Mouse (Mus musculus) stomach, embryonic 16.5 days (tissue): Measurements from ENCODE around the gene Atl2. TPM values are rescaled to one million over a fixed set of nuclear protein-coding genes. Genes with fewer than 3 reads are reported as not detected.

Experiments
- ATAC-seq: fragments of 200-750 bp; cut with Nextera tagmentation; 2 replicates; pipeline ENCODE4 v1.8.0; 2017; ENCODE audit warnings: moderate number of reproducible peaks, moderate TSS enrichment; ENCODE audit not compliant: insufficient read depth, low FRiP score
- H3K27ac ChIP-seq: fragments of 300-500 bp; sonication (generic); 2 replicates; pipeline ENCODE4 v1.5.1; 2014; ENCODE audit warnings: low read length
- H3K27me3 ChIP-seq: fragments of 300-500 bp; sonication (generic); 2 replicates; pipeline ENCODE4 v1.6.1; 2014; ENCODE audit warnings: low read length, control low read depth, mixed read lengths; ENCODE audit not compliant: control insufficient read depth, insufficient read depth
- H3K36me3 ChIP-seq: fragments of 300-500 bp; sonication (generic); 2 replicates; pipeline ENCODE4 v1.6.1; 2014; ENCODE audit warnings: low read length; ENCODE audit not compliant: control insufficient read depth, insufficient read depth
- H3K4me1 ChIP-seq: fragments of 300-500 bp; sonication (generic); 2 replicates; pipeline ENCODE4 v1.6.1; 2014; ENCODE audit warnings: low read length, control low read depth, mixed read lengths; ENCODE audit not compliant: control insufficient read depth, insufficient read depth
- H3K4me2 ChIP-seq: fragments of 300-500 bp; sonication (generic); 2 replicates; pipeline ENCODE4 v1.6.1; 2014; ENCODE audit warnings: low read depth, low read length, mixed read lengths
- H3K4me3 ChIP-seq: fragments of 300-500 bp; sonication (generic); replicated peaks from 2 replicates; pipeline ENCODE4 v1.5.1; 2014; ENCODE audit warnings: mild to moderate bottlenecking, low read length
- H3K9ac ChIP-seq: fragments of 300-500 bp; sonication (generic); 2 replicates; pipeline ENCODE4 v1.6.1; 2014; ENCODE audit warnings: low read length
- H3K9me3 ChIP-seq: fragments of 300-500 bp; sonication (generic); replicated peaks from 2 replicates; pipeline ENCODE4 v1.6.1; 2016; ENCODE audit warnings: low read length, control low read depth; ENCODE audit not compliant: control insufficient read depth
- WGBS: fragments of 180-500 bp; shearing (Covaris S2); extraction: QIAGEN DNeasy Blood & Tissue Kit; methylation state at CpG from one replicate; pipeline ENCODE4 v1.1.7; 2014; 5-methylcytosine and 5-hydroxymethylcytosine counted together
- polyA plus RNA-seq: library from polyadenylated mRNA; unstranded; fragments of >200 nt; fragmentation: Nextera tagmentation; extraction: Ambion mirVana; gene quantifications from 2 replicates; pipeline ENCODE4 v1.2.1, GENCODE M21; 2015

Atl2 gene
- polyA plus RNA-seq, 1 experiment from 2014 or later: 46.5 TPM

DNA sequence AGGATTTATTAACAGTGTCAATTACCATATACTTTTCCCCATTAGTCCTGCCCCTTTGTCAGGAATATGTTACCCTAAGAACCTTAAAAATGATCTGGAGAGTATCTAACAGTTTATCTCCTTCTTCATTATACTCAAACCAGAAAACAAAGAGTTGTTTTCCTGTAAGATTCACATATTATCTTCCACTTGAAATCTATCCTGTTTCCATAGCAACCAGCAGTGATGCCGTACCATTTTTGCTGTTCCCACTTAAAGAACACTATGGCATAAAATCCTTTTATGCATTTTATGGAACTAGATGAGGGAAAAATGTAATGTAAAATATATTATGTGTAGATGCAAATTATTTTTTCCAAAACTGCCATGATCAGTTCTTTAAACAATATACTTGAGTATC lies 8.0 kb downstream of the Atl2 start:
- H3K4me2 ChIP-seq: no peak overlapping the region
- no peak for ATAC-seq
- peaks cover 15% of the 10 kb centered on the region for H3K4me1 ChIP-seq
- H3K4me3 ChIP-seq: no peak overlapping the region
- WGBS: 69% methylated on average over 1 of the region's 1 CpGs
- no peak overlapping the region for H3K9ac ChIP-seq
- H3K36me3 ChIP-seq: no peaks in the 10 kb centered on the region
- no peak overlapping the region for H3K27ac ChIP-seq
- H3K9me3 ChIP-seq: no peaks in the 10 kb centered on the region
- H3K27me3 ChIP-seq: no peaks in the 10 kb centered on the region

DNA sequence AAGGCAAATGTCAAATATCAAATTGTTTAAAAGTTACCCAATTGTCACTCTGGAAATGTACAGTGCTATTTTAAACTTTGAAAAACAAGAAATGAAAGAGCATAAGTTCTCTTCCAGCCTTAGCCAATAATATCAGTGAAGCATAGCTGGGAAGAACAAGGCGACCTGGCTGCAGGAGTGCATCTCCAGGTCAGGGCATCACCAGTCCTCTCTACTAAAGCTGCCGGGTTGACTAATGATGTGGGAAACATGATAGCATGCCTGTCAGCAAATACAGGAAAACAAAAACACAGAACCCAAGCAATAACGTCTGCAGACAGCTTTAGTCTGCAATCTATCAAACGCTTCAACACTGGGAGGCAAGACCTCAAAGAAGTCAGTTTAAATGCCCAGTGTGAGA lies 12.7 kb downstream of the Atl2 start:
- ATAC-seq: no peak
- H3K9ac ChIP-seq: no peak overlapping the region

DNA sequence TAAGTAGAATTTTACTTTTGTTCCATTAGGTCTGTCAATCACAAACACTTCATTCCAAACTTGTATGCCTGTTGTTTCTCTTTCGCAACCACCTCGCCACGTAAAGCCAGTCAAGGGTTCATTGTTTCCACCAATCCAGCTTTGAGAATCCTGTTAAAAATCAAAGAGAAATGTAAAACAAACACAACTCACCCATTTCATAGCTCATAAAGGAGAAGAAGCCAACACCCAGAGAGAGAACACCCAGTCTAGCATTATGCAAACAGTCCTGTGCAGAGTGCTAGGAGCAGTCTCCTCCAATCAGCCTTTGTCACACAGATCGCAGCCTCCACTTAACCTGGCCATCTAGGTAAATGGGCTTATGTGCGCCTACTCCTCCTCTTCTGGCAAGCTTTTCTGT lies 30.9 kb downstream of the Atl2 start:
- H3K27ac ChIP-seq: no peak overlapping the region
- no peak overlapping the region for H3K4me2 ChIP-seq
- H3K9ac ChIP-seq: no peak overlapping the region
- no peaks in the 10 kb centered on the region for H3K9me3 ChIP-seq
- H3K36me3 ChIP-seq: peaks cover 7% of the 10 kb centered on the region; the same call in 1 of the 2 replicates
- H3K4me1 ChIP-seq: no peaks in the 10 kb centered on the region
- peak; percentile 78; the same call in 1 of the 2 replicates for ATAC-seq
- WGBS: 75% methylated on average over 5 of the region's 5 CpGs
- H3K27me3 ChIP-seq: no peaks in the 10 kb centered on the region
- H3K4me3 ChIP-seq: no peak overlapping the region

More for the DNA sequence above, 12.7 kb downstream of the Atl2 start:
- Histone ChIP-seq H3K9me3 (no peaks in the 10 kb centered on the region), H3K4me2 (no peak overlapping the region), H3K27me3 (no peaks in the 10 kb centered on the region), H3K27ac (no peak overlapping the region), H3K4me1 (no peaks in the 10 kb centered on the region; the same call in 1 of the 2 replicates), H3K36me3 (no peaks in the 10 kb centered on the region), H3K4me3 (no peak overlapping the region)
- 33% methylated on average over 4 of the region's 4 CpGs for WGBS

DNA sequence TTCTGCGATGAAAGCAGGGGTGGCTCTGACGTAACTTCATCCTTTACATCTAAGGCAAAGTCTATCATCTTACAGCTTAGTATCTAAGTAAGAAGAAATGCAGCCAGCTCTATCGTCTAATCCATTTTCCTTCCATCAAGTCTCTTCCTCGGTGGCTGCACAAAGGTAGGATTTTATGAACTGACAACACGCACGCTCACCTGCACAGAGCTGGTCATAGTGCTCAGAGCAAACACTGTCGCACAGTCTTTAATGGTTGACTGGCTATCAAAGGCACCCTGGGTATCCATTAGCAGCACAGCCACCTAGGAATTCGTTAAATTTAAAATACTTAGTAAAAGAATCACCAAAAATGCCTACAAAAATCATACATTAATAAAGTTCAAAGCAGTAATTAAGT lies 31.4 kb downstream of the Atl2 start:
- Histone ChIP-seq H3K36me3 (peaks cover 7% of the 10 kb centered on the region; the same call in 1 of the 2 replicates), H3K9me3 (no peaks in the 10 kb centered on the region), H3K27me3 (no peaks in the 10 kb centered on the region), H3K4me1 (no peaks in the 10 kb centered on the region), H3K9ac (no peak overlapping the region), H3K4me3 (no peak overlapping the region), H3K27ac (no peak overlapping the region), H3K4me2 (no peak overlapping the region)
- ATAC-seq: no peak
- 88% methylated on average over 8 of the region's 8 CpGs for WGBS

DNA sequence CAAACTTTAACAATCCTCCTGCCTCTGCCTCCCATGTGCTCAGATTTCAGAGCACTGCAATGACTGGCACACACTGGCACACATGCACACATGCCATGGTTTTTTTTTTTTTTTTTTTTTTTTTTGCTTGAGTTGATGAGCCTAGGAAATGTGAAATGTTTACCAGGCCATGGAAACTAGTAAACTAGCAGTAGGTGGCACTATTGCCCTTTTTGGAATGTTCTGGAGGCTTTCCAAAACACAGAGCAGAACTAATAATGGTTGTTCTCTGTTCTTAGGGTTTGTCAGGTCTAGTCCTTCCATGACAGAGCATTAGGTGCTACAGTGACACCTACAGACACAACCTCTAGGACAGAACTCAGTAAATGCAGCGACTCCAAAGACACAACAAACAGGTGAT lies 33.9 kb downstream of the Atl2 start:
- Histone ChIP-seq H3K36me3 (peaks cover 15% of the 10 kb centered on the region), H3K27ac (no peak overlapping the region), H3K9me3 (no peaks in the 10 kb centered on the region), H3K4me1 (no peaks in the 10 kb centered on the region), H3K9ac (no peak overlapping the region), H3K27me3 (no peaks in the 10 kb centered on the region), H3K4me3 (no peak overlapping the region), H3K4me2 (no peak overlapping the region)
- 56% methylated on average over 1 of the region's 1 CpGs for WGBS
- ATAC-seq: no peak

DNA sequence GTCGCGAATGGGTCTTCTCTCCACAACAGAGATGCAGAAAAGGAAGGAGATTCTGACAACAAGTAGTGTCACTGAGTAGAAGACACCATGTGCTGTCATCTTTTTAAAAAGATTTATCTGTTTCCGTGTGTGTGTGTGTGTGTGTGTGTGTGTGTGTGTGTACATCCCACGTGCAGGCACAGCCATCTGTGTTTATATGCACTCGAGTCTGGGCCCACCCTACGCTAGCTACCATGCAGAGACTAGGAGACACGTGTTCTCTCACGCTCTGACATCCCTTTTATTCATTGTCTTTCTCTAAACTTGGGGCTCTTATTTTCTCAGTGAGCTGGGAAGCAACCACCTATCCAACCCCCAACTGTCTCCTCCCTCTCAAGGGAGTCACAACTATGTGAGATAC lies 40.4 kb downstream of the Atl2 start:
- Histone ChIP-seq H3K4me1 (no peaks in the 10 kb centered on the region), H3K4me2 (no peak overlapping the region), H3K9ac (no peak overlapping the region), H3K27me3 (no peaks in the 10 kb centered on the region), H3K27ac (no peak overlapping the region), H3K36me3 (peaks cover 23% of the 10 kb centered on the region), H3K4me3 (no peak overlapping the region), H3K9me3 (no peaks in the 10 kb centered on the region)
- WGBS: 77% methylated on average over 8 of the region's 8 CpGs
- ATAC-seq: no peak

DNA sequence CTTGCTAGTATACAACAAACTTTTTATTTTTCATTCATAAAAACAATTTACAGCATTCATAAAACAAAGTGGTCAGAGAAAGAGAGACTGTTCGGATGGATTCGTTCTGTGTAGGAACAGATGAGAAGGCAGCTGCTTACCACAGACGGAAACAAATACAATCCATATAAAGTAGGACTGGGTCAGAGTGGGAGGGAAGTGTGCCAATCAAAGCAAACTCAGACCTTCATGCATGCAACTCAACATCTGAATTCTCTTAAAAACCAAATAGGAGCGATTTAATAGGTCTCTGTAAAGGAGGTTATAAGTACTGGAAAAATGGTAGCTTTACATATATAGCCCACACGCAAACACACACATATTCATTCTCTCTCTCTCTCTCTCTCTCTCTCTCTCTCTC lies 47.5 kb downstream of the Atl2 start:
- no peak for ATAC-seq
- 94% methylated on average over 5 of the region's 5 CpGs for WGBS
- no peak overlapping the region for H3K4me2 ChIP-seq
- no peak overlapping the region for H3K4me3 ChIP-seq
- no peaks in the 10 kb centered on the region for H3K4me1 ChIP-seq
- no peak overlapping the region for H3K9ac ChIP-seq
- H3K27me3 ChIP-seq: no peaks in the 10 kb centered on the region
- peaks cover 18% of the 10 kb centered on the region for H3K36me3 ChIP-seq
- no peaks in the 10 kb centered on the region for H3K9me3 ChIP-seq
- H3K27ac ChIP-seq: no peak overlapping the region

DNA sequence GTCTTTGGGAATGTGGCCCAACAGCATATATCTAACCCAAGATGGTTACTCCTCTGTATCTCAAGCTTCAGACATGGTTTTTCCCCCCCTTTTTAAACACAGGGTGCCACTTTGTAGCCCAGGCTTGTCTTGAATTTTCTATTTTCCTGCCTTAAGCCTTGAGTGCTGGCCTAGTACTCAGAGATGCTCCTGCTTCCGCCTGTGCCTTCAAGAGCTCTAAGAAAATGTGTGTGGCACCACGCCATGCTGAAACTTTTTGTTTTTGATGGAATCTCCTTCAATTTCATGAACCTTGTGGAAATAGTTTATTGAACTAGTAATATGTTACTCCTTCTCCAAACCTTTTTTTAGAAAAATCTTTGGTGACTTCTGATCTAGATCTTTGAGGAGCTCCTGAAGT lies 49.7 kb downstream of the Atl2 start:
- Histone ChIP-seq H3K27me3 (no peaks in the 10 kb centered on the region), H3K27ac (no peak overlapping the region), H3K4me1 (no peaks in the 10 kb centered on the region), H3K9me3 (no peaks in the 10 kb centered on the region), H3K4me3 (no peak overlapping the region), H3K4me2 (no peak overlapping the region), H3K36me3 (peaks cover 10% of the 10 kb centered on the region; the same call in 1 of the 2 replicates), H3K9ac (no peak overlapping the region)
- 89% methylated on average over 2 of the region's 2 CpGs for WGBS
- ATAC-seq: no peak

DNA sequence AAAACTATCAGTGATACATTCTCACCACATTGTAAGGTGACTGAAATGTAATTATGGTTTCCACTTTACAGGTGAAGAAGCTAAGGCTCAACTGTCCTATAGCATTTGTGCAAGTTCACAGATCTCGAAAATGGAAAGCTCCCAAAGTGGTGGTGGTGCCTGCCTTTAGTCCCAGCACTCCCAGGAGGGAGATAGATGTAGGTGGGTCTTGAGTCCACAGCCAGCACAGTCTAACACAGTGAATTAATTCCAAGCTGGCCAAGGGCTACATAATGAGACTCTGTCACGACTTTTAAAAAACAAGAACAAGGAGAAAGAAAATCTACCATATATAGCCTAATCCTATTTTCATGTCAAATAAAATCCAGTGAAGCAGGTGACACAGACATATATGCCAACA lies 50.2 kb downstream of the Atl2 start:
- no peak overlapping the region for H3K4me2 ChIP-seq
- no peak for ATAC-seq
- 67% methylated on average over 2 of the region's 2 CpGs for WGBS
- no peaks in the 10 kb centered on the region for H3K27me3 ChIP-seq
- H3K9ac ChIP-seq: no peak overlapping the region
- no peaks in the 10 kb centered on the region for H3K4me1 ChIP-seq
- no peak overlapping the region for H3K4me3 ChIP-seq
- no peaks in the 10 kb centered on the region for H3K9me3 ChIP-seq
- no peak overlapping the region for H3K27ac ChIP-seq
- H3K36me3 ChIP-seq: peaks cover 10% of the 10 kb centered on the region; the same call in 1 of the 2 replicates
